Mouse (Mus musculus) left cerebral cortex, adult 8-10 months (tissue): ENCODE results near the gene Pla2g4e. TPM values are rescaled to one million over a fixed set of nuclear protein-coding genes. Genes with fewer than 3 reads are reported as not detected.

ENCODE experiments used
- DNase-seq, 2 experiments: peaks; one replicate each; pipeline ENCODE4 v3.0.0; 2022; ENCODE audit warnings: low spot score in 2 of 2
- total RNA-seq, 4 experiments: library from RNA; stranded (reverse); gene quantifications; 2 replicates each; pipeline ENCODE4 v1.2.4; 2022

Gene Pla2g4e
- total RNA-seq, 4 experiments from 2014 or later = 21.3 to 26.6 (median 22.6) TPM

GRCm38 (mm10) chr2:120237784-120238183 lies 7.4 kb downstream of the Pla2g4e start:
- DNase-seq = no peak

- DNase-seq = no peak
Measured at GRCm38 (mm10) chr2:120235947-120236640, 9.0 kb downstream of the Pla2g4e start.

GRCm38 (mm10) chr2:120235381-120235780 lies 9.8 kb downstream of the Pla2g4e start:
- DNase-seq = no peak

GRCm38 (mm10) chr2:120231642-120232041 lies 13.5 kb downstream of the Pla2g4e start:
- no peak for DNase-seq

GRCm38 (mm10) chr2:120214600-120214999 lies 30.5 kb downstream of the Pla2g4e start:
- no peak for DNase-seq

- DNase-seq = no peak
Measured at GRCm38 (mm10) chr2:120211448-120211847, 33.7 kb downstream of the Pla2g4e start.

- DNase-seq = no peak
Measured at GRCm38 (mm10) chr2:120207926-120208325, 37.2 kb downstream of the Pla2g4e start.

- no peak for DNase-seq
Measured at GRCm38 (mm10) chr2:120207028-120207427, 38.1 kb downstream of the Pla2g4e start.

- DNase-seq = no peak
Measured at GRCm38 (mm10) chr2:120203742-120204141, 41.4 kb downstream of the Pla2g4e start.

GRCm38 (mm10) chr2:120200077-120200476 lies 45.1 kb downstream of the Pla2g4e start:
- DNase-seq = peak in 1 of 2 experiments; percentile 16

GRCm38 (mm10) chr2:120188174-120188573 lies 57.0 kb downstream of the Pla2g4e start:
- peak in 1 of 2 experiments; percentile 21 for DNase-seq

- DNase-seq = no peak
Measured at GRCm38 (mm10) chr2:120187583-120187982, 57.6 kb downstream of the Pla2g4e start.

GRCm38 (mm10) chr2:120185527-120186276 lies 59.4 kb downstream of the Pla2g4e start:
- no peak for DNase-seq

GRCm38 (mm10) chr2:120178936-120179335 lies 66.2 kb downstream of the Pla2g4e start:
- DNase-seq = no peak

GRCm38 (mm10) chr2:120173718-120174117 lies 71.4 kb downstream of the Pla2g4e start:
- DNase-seq = peak in 1 of 2 experiments; percentile 38

GRCm38 (mm10) chr2:120171362-120171761 lies 73.8 kb downstream of the Pla2g4e start:
- DNase-seq = no peak

GRCm38 (mm10) chr2:120170726-120171125 lies 74.4 kb downstream of the Pla2g4e start:
- DNase-seq = no peak

GRCm38 (mm10) chr2:120169382-120169781 lies 75.8 kb downstream of the Pla2g4e start:
- DNase-seq = no peak

GRCm38 (mm10) chr2:120167763-120168162 lies 77.4 kb downstream of the Pla2g4e start:
- DNase-seq = no peak

- no peak for DNase-seq
Measured at GRCm38 (mm10) chr2:120165474-120165873, 79.7 kb downstream of the Pla2g4e start.

GRCm38 (mm10) chr2:120159434-120159833 lies 85.7 kb downstream of the Pla2g4e start:
- no peak for DNase-seq

- DNase-seq = no peak
Measured at GRCm38 (mm10) chr2:120158846-120159245, 86.3 kb downstream of the Pla2g4e start.

GRCm38 (mm10) chr2:120158016-120158415 lies 87.1 kb downstream of the Pla2g4e start:
- DNase-seq = no peak
